Mouse (Mus musculus) CH12.LX (cell line): Measurements from ENCODE around the gene Elavl2.

Experiments used
- CTCF ChIP-seq, 2 experiments: IDR thresholded peaks in 1 of 2; conservative IDR thresholded peaks in 1 of 2; 2 replicates each; pipeline ENCODE4 v1.5.1; 2011 to 2012; ENCODE audit warnings: low read depth in 2 of 2, low read length in 2 of 2, improper control_type of control experiment in 1 of 2, inconsistent platforms in 1 of 2, mild to moderate bottlenecking in 1 of 2, moderate library complexity in 1 of 2
- E2F4 ChIP-seq: IDR thresholded peaks from 2 replicates; pipeline ENCODE4 v1.6.1; 2011; ENCODE audit warnings: low read depth, low read length, improper control_type of control experiment; ENCODE audit not compliant: insufficient replicate concordance
- EP300 ChIP-seq: IDR thresholded peaks from 2 replicates; pipeline ENCODE4 v1.6.1; 2011; ENCODE audit warnings: low read length, improper control_type of control experiment
- POLR2A ChIP-seq: IDR thresholded peaks from 2 replicates; pipeline ENCODE4 v1.6.1; 2011; ENCODE audit warnings: low read depth, mild to moderate bottlenecking, improper control_type of control experiment, low read length
- USF1 ChIP-seq: IDR thresholded peaks from 2 replicates; pipeline ENCODE4 v1.6.1; 2014; ENCODE audit warnings: low read depth, mild to moderate bottlenecking, inconsistent platforms, low read length, improper control_type of control experiment
- ZMIZ1 ChIP-seq: IDR thresholded peaks from 2 replicates; pipeline ENCODE4 v1.6.1; 2012; ENCODE audit warnings: low read depth, mild to moderate bottlenecking, inconsistent platforms, low read length, improper control_type of control experiment

GRCm38 (mm10) chr4:91379559-91379958 is 21.0 kb downstream of the Elavl2 start:
- TF ChIP-seq POLR2A (no peak), ZMIZ1 (no peak), CTCF (conservative IDR thresholded peaks at IDR 0.05 in 1 of 2, IDR thresholded peaks at IDR 0.05 in 1 of 2; ENCODE audit: low read depth in 2 of 2, low read length in 2 of 2) (no peak), EP300 (no peak), E2F4 (no peak), USF1 (no peak)
